Mouse (Mus musculus) heart, embryonic 12.5 days (tissue): ENCODE measurements at regions not wholly inside any gene's neighbourhood (a gene's known extent, or its start where the extent isn't known, plus 50 kb on each side); places are given as distances from the start of the nearest gene placed in this dataset.

Experiments used
- ATAC-seq: fragments of 200-750 bp; cut with Nextera tagmentation; 2 replicates; pipeline ENCODE4 v1.8.0; 2017; ENCODE audit warnings: moderate TSS enrichment, moderate library complexity; ENCODE audit not compliant: insufficient number of reproducible peaks, low FRiP score
- H3K27ac ChIP-seq: fragments of 300-500 bp; sonication (generic); 2 replicates; pipeline ENCODE4 v1.5.1; 2016; ENCODE audit warnings: mild to moderate bottlenecking, moderate library complexity; ENCODE audit not compliant: poor library complexity, severe bottlenecking
- H3K27me3 ChIP-seq: fragments of 300-500 bp; sonication (generic); replicated peaks from 2 replicates; pipeline ENCODE4 v1.6.1; 2016; ENCODE audit warnings: mild to moderate bottlenecking, moderate library complexity
- H3K36me3 ChIP-seq: fragments of 300-500 bp; sonication (generic); 2 replicates; pipeline ENCODE4 v1.6.1; 2016; ENCODE audit warnings: mild to moderate bottlenecking, moderate library complexity
- H3K4me1 ChIP-seq: fragments of 300-500 bp; sonication (generic); replicated peaks from 2 replicates; pipeline ENCODE4 v1.6.1; 2016; ENCODE audit warnings: mild to moderate bottlenecking
- H3K4me2 ChIP-seq: fragments of 300-500 bp; sonication (generic); 2 replicates; pipeline ENCODE4 v1.6.1; 2016; ENCODE audit warnings: mild to moderate bottlenecking, moderate library complexity
- H3K4me3 ChIP-seq: fragments of 300-500 bp; sonication (generic); 2 replicates; pipeline ENCODE4 v1.5.1; 2016; ENCODE audit warnings: mild to moderate bottlenecking
- H3K9ac ChIP-seq: fragments of 300-500 bp; sonication (generic); 2 replicates; pipeline ENCODE4 v1.6.1; 2016; ENCODE audit warnings: mild to moderate bottlenecking, moderate library complexity
- H3K9me3 ChIP-seq: fragments of 300-500 bp; sonication (generic); replicated peaks from 2 replicates; pipeline ENCODE4 v1.6.1; 2016; ENCODE audit warnings: mild to moderate bottlenecking, moderate library complexity
- WGBS: fragments of 180-500 bp; shearing (Covaris S2); methylation state at CpG from one replicate; pipeline ENCODE4 v1.1.7; 2016; 5-methylcytosine and 5-hydroxymethylcytosine counted together

DNA sequence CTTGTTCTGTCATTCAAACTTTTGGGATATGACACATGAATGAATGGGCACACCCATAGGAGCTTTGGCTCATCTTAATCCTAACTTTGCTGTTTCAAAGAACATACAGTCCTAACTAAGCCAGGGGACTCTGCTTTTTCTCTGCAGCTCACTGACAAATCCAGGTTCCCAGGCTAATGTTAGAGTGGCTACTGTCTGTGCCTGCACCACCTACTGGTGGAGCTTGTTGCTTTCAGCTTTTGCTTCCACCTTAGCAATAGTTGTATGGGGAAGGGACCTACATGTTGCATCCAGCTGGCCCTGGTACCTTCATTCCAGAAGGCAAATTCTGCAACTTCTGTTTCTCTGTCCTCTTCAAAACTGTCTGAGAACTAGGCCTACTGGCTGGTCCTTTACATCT is 566.8 kb upstream of the Castor2 start:
- no peaks in the 10 kb centered on the region for H3K9me3 ChIP-seq
- H3K4me3 ChIP-seq, result no peak overlapping the region
- no peak overlapping the region for H3K4me2 ChIP-seq
- 0 out of 2 replicates have a peak, but pooled peaks cover 7% of the 10 kb centered on the region for H3K27me3 ChIP-seq
- no peaks in the 10 kb centered on the region for H3K4me1 ChIP-seq
- no peak overlapping the region for H3K27ac ChIP-seq
- no peaks in the 10 kb centered on the region for H3K36me3 ChIP-seq
- no peak for ATAC-seq
- no peak overlapping the region for H3K9ac ChIP-seq

- no peaks in the 10 kb centered on the region for H3K9me3 ChIP-seq
- 47% methylated on average over 2 of the region's 2 CpGs for WGBS
- no peak overlapping the region for H3K27ac ChIP-seq
- H3K4me3 ChIP-seq, result no peak overlapping the region
- ATAC-seq, result no peak
- H3K4me1 ChIP-seq, result 0 out of 2 replicates have a peak, but pooled peaks cover 2% of the 10 kb centered on the region
- no peaks in the 10 kb centered on the region for H3K27me3 ChIP-seq
- no peak overlapping the region for H3K4me2 ChIP-seq
- H3K9ac ChIP-seq, result no peak overlapping the region
- no peaks in the 10 kb centered on the region for H3K36me3 ChIP-seq
Measured at GRCm38 (mm10) chr5:133505661-133506060, 593.9 kb upstream of the Castor2 start.

GRCm38 (mm10) chr5:133487806-133488290 is 611.7 kb upstream of the Castor2 start:
- Histone ChIP-seq H3K9ac (no peak overlapping the region), H3K4me2 (peak overlapping the region; percentile 32), H3K27me3 (no peaks in the 10 kb centered on the region), H3K4me1 (peaks cover 21% of the 10 kb centered on the region), H3K4me3 (no peak overlapping the region), H3K27ac (peak overlapping the region; percentile 93), H3K36me3 (no peaks in the 10 kb centered on the region), H3K9me3 (no peaks in the 10 kb centered on the region)
- WGBS, result 7% methylated on average over 5 of the region's 5 CpGs
- peak; percentile 87 for ATAC-seq

- no peaks in the 10 kb centered on the region for H3K9me3 ChIP-seq
- no peaks in the 10 kb centered on the region for H3K27me3 ChIP-seq
- H3K36me3 ChIP-seq, result no peaks in the 10 kb centered on the region
- peaks cover 19% of the 10 kb centered on the region for H3K4me1 ChIP-seq
- peak overlapping the region; percentile 45; the same call in 1 of the 2 replicates for H3K27ac ChIP-seq
- peak overlapping the region; percentile 17; the same call in 1 of the 2 replicates for H3K4me2 ChIP-seq
- no peak overlapping the region for H3K9ac ChIP-seq
- 48% methylated on average over 14 of the region's 14 CpGs for WGBS
- ATAC-seq, result no peak
- H3K4me3 ChIP-seq, result no peak overlapping the region
Measured at GRCm38 (mm10) chr5:133482291-133483086, 617.0 kb upstream of the Castor2 start.

DNA sequence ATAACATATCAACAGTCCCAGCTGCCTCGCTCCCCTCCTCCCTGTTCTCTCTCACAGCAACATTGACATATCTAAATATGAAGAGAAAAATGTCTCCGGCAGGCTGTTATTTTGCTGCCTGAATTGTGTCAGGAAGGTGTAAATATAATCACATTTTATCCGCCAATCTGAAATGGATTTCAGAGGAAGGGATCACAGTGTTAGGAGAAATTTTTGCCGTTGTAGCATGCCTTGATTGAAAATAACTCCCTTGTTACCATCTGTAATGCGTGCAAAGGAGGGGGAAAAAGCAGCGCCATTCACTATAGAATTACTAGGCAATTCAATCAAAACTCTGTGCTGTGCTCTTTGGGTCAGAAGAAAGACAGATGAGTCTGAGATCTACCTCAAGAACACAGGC is 620.3 kb upstream of the Castor2 start:
- no peak overlapping the region for H3K4me3 ChIP-seq
- no peak overlapping the region for H3K27ac ChIP-seq
- 86% methylated on average over 6 of the region's 6 CpGs for WGBS
- no peak for ATAC-seq
- H3K4me2 ChIP-seq, result no peak overlapping the region
- no peak overlapping the region for H3K9ac ChIP-seq
- H3K9me3 ChIP-seq, result no peaks in the 10 kb centered on the region
- H3K27me3 ChIP-seq, result no peaks in the 10 kb centered on the region
- peaks cover 17% of the 10 kb centered on the region for H3K4me1 ChIP-seq
- no peaks in the 10 kb centered on the region for H3K36me3 ChIP-seq

DNA sequence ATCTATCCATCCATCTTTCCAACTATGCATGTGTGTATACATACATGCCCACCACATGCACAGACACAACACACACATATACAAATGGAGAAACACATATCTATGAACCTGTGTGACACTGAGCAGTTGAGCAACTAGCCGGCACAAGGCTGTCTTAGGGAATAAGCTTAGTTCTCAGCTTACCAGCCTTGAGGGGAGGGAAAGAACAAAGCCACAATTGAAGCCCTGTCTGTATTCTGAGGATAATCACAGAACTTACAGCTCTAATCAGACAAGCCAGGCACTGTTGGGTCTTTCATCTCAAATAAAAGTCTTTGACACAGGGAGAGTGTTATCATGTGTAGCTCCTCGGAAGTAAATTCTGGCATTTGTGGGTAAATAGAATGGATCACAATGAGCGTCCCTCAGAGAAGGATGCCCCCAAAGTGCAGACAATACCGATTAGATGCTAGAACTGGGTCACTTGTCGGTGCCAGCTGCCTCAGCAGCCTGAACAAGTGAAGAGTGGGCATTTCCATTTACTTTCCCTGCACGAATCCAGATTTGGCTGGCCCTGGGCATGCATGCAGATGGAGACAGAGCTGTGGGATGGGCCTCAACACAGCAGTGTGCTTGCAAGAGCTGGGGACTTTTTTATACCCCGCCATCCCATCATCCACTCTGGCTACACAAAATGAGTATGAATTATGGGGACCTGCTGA is 646.0 kb upstream of the Castor2 start:
- Histone ChIP-seq H3K27me3 (no peaks in the 10 kb centered on the region), H3K4me2 (no peak overlapping the region), H3K36me3 (no peaks in the 10 kb centered on the region), H3K9me3 (no peaks in the 10 kb centered on the region), H3K4me1 (0 out of 2 replicates have a peak, but pooled peaks cover 2% of the 10 kb centered on the region), H3K9ac (no peak overlapping the region), H3K4me3 (no peak overlapping the region), H3K27ac (no peak overlapping the region)
- no peak for ATAC-seq
- 63% methylated on average over 7 of the region's 7 CpGs for WGBS

DNA sequence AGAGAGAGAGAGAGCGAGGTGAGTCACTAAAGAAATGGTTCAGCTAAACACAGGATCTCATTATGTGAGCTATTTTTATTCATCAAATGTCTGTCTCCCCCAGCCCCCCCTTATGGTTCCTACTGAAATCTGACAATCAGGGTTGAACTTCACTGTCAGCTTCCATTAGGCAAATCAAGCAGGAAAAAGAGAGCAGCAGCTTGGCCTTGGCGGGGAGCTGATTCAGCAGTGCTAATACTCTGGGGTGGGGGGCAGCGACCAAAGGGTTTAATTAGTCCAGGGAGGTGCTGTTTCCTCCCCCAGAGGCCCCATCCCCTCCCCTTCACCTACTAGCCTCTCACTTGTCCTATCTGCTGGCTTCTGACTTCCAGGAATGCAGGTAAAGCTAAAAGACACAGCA is 649.6 kb upstream of the Castor2 start:
- no peak overlapping the region for H3K4me2 ChIP-seq
- H3K4me3 ChIP-seq, result no peak overlapping the region
- ATAC-seq, result no peak
- no peaks in the 10 kb centered on the region for H3K36me3 ChIP-seq
- no peak overlapping the region for H3K9ac ChIP-seq
- no peak overlapping the region for H3K27ac ChIP-seq
- no peaks in the 10 kb centered on the region for H3K9me3 ChIP-seq
- 0 out of 2 replicates have a peak, but pooled peaks cover 2% of the 10 kb centered on the region for H3K4me1 ChIP-seq
- no peaks in the 10 kb centered on the region for H3K27me3 ChIP-seq
- WGBS, result 59% methylated on average over 3 of the region's 3 CpGs

- no peaks in the 10 kb centered on the region for H3K9me3 ChIP-seq
- H3K4me2 ChIP-seq, result no peak overlapping the region
- no peak overlapping the region for H3K27ac ChIP-seq
- H3K9ac ChIP-seq, result no peak overlapping the region
- 52% methylated on average over 1 of the region's 1 CpGs for WGBS
- H3K27me3 ChIP-seq, result 0 out of 2 replicates have a peak, but pooled peaks cover 4% of the 10 kb centered on the region
- H3K36me3 ChIP-seq, result no peaks in the 10 kb centered on the region
- no peaks in the 10 kb centered on the region for H3K4me1 ChIP-seq
- no peak for ATAC-seq
- no peak overlapping the region for H3K4me3 ChIP-seq
Measured at GRCm38 (mm10) chr5:133400826-133401225, 698.7 kb upstream of the Castor2 start.

- 79% methylated on average over 4 of the region's 4 CpGs for WGBS
- Histone ChIP-seq H3K4me2 (no peak overlapping the region), H3K27me3 (peaks cover 27% of the 10 kb centered on the region), H3K27ac (no peak overlapping the region), H3K4me3 (no peak overlapping the region), H3K9me3 (peaks cover 9% of the 10 kb centered on the region; the same call in 1 of the 2 replicates), H3K4me1 (peaks cover 19% of the 10 kb centered on the region), H3K36me3 (no peaks in the 10 kb centered on the region), H3K9ac (no peak overlapping the region)
- no peak for ATAC-seq
Measured at GRCm38 (mm10) chr5:133389896-133390295, 709.6 kb upstream of the Castor2 start.

- Histone ChIP-seq H3K4me3 (no peak overlapping the region), H3K27me3 (peaks cover 34% of the 10 kb centered on the region), H3K36me3 (no peaks in the 10 kb centered on the region), H3K9ac (no peak overlapping the region), H3K9me3 (peaks cover 9% of the 10 kb centered on the region; the same call in 1 of the 2 replicates), H3K4me2 (no peak overlapping the region), H3K27ac (no peak overlapping the region), H3K4me1 (peaks cover 21% of the 10 kb centered on the region)
- 74% methylated on average over 6 of the region's 6 CpGs for WGBS
- no peak for ATAC-seq
Measured at GRCm38 (mm10) chr5:133389023-133389840, 710.3 kb upstream of the Castor2 start.
